Mouse (Mus musculus) stomach, embryonic 16.5 days (tissue): ENCODE measurements around the gene Xlr4c. TPM values are rescaled to one million over a fixed set of nuclear protein-coding genes. Genes with fewer than 3 reads are reported as not detected.

Source experiments
- polyA plus RNA-seq: library from polyadenylated mRNA; unstranded; fragments of >200 nt; fragmentation: Nextera tagmentation; extraction: Ambion mirVana; gene quantifications from 2 replicates; pipeline ENCODE4 v1.2.1, GENCODE M21; 2015

Xlr4c gene
- polyA plus RNA-seq, 1 experiment from 2014 or later: 0.93 TPM

Other genes starting within 250 kb of the Xlr4c start
- gene Pnma5, start 206.0 kb downstream of the Xlr4c start, polyA plus RNA-seq: 0.10 and 0.17 TPM in 2 replicates
- 0.10 and 0.16 TPM in 2 replicates for gene Pnma3, start 178.3 kb downstream of the Xlr4c start, polyA plus RNA-seq
- gene Xlr4a, start 160.7 kb downstream of the Xlr4c start, polyA plus RNA-seq: 0.97 and 1.0 TPM in 2 replicates
- gene Xlr3a, start 146.0 kb downstream of the Xlr4c start, polyA plus RNA-seq: 5.6 and 5.7 TPM in 2 replicates
- 0.14 and 0.19 TPM in 2 replicates for gene Gm14685, start 126.1 kb downstream of the Xlr4c start, polyA plus RNA-seq
- gene Xlr5b, start 94.3 kb downstream of the Xlr4c start, polyA plus RNA-seq: not detected in 2 replicates
- gene DXBay18, start 93.7 kb downstream of the Xlr4c start, polyA plus RNA-seq: not detected in 2 replicates
- not detected in 2 replicates for gene Spin2d, start 66.1 kb downstream of the Xlr4c start, polyA plus RNA-seq
- 9.6 and 12.5 TPM in 2 replicates for gene Xlr3b, start 50.9 kb downstream of the Xlr4c start, polyA plus RNA-seq
- gene Xlr4b, start 28.8 kb downstream of the Xlr4c start, polyA plus RNA-seq: 0.90 and 1.8 TPM in 2 replicates
- gene F8a, start 14.8 kb downstream of the Xlr4c start, polyA plus RNA-seq: 12.8 and 14.7 TPM in 2 replicates
- gene Xlr3c, start 22.3 kb upstream of the Xlr4c start, polyA plus RNA-seq: not detected in 2 replicates
- gene Xlr5a, start 49.8 kb upstream of the Xlr4c start, polyA plus RNA-seq: 0.12 and 0.31 TPM in 2 replicates
- gene Xlr5c, start 49.8 kb upstream of the Xlr4c start, polyA plus RNA-seq: not detected in 2 replicates
- not detected in 2 replicates for gene Gm45015, start 93.7 kb upstream of the Xlr4c start, polyA plus RNA-seq
- gene Zfp275, start 99.5 kb upstream of the Xlr4c start, polyA plus RNA-seq: 13.5 and 14.7 TPM in 2 replicates
- not detected in 2 replicates for gene Gm18336, start 155.6 kb upstream of the Xlr4c start, polyA plus RNA-seq
- 0.11 and 0.30 TPM in 2 replicates for gene Zfp92, start 168.0 kb upstream of the Xlr4c start, polyA plus RNA-seq
- gene Trex2, start 192.2 kb upstream of the Xlr4c start, polyA plus RNA-seq: 12.3 and 24.8 TPM in 2 replicates
- 49.6 and 50.9 TPM in 2 replicates for gene Haus7, start 215.9 kb upstream of the Xlr4c start, polyA plus RNA-seq
- gene Bgn, start 240.5 kb upstream of the Xlr4c start, polyA plus RNA-seq: 87.2 and 114 TPM in 2 replicates